Mouse (Mus musculus) cerebellum, postnatal 14 days (tissue): Measurements from ENCODE around the gene Srcap.
A peak's percentile ranks its signal among the peaks of the same experiment; 100 is the strongest.

Source experiments
- DNase-seq, 2 experiments: peaks; one replicate each; pipeline ENCODE4 v3.0.0; 2021; ENCODE audit warnings: mixed read lengths in 2 of 2

The Srcap gene

DNA sequence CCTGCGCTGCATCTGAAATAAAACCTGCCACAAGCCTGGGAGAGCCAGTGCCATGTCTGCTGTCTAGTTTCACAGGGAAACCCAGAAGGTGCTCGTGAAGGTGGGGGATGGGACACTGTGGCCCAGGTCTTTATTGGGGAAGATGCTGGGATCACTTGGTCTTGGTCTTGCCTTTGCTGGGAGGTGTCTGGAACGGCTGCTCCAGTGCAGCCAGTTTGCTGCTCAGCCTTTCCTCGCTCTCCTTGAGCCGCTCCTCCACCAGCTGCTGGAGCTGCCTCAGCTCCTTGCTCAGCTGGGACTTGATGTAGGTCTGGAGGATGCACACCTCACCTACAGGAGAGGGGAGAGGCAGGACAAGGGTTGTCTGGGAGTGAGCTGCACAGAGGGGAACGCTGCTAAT, 71.5 kb downstream of the Srcap start:
- DNase-seq: no peak

GRCm38 (mm10) chr7:127585031-127585430, 73.2 kb downstream of the Srcap start:
- no peak for DNase-seq

- no peak for DNase-seq
These were observed 74.4 kb downstream of the Srcap start for GRCm38 (mm10) chr7:127586149-127586548.

- DNase-seq: no peak
These were observed 75.4 kb downstream of the Srcap start for GRCm38 (mm10) chr7:127587196-127587595.

DNA sequence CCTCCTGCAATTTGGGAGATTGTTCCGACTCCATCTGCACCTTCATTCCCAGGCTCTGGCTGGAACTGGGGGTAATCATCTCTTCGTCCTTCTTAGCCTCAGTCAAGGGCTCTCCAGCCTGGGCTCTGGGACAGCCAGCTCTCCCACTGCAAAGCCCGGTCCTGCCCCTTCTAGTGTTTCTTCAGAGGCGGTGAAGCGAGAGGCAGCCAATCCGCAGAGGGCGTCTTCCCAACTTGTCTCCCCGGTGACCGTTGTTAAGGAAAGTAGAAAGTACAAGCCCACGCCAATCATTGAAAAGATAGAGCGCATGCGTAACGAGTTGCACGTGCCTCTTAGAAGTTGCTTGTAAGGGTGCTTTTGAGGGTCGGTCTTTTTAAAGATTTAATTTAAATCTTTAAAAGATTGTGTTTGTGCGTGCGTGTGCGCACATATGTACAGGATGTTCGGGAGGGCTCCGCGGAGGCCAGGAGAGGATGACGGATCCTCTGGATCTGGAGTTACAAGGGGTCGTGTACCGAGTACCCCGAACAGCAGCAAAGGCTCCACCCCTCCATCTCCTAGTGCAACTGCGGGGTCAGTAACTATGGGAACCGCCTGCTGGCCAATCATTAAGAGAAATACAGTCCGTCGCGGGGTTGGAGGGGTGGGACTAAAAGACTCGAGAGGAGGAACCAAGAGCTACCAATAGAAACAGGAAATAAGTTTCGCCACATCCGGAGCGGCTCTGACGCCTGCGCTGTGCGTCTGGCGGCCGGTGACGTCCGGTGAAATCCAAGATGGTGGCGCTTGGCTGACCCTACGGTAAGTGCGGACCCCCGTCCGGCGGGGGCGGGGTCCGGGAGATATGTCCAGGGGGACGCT, 76.5 kb downstream of the Srcap start, which contains the start of the genes Ccdc189 and Rnf40:
TSS of gene Ccdc189 (minus strand) at position 585 of the 861 bp plus-strand sequence.
TSS of gene Rnf40 (plus strand) at position 757 of the 861 bp plus-strand sequence.
- DNase-seq: peak; percentile 91

GRCm38 (mm10) chr7:127588901-127589300, 77.1 kb downstream of the Srcap start:
- DNase-seq: peak in 1 of 2 experiments; percentile 60

GRCm38 (mm10) chr7:127589637-127590036, 77.9 kb downstream of the Srcap start:
- no peak for DNase-seq

DNA sequence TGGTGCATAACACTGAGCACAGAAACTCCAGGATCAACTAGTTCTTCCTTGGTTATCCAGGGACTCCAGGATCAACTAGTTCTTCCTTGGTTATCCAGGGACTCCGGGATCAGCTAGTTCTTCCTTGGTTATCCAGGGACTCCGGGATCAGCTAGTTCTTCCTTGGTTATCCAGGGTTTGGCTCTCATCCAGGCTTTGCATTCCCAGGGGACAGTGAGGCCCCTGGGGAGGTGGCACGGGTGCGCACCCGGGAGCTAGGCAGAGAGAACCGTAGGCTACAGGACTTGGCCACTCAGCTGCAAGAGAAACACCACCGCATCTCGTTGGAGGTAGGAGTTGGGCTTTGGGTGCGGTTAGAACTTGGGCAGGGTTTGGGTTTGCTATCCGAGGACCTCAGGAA, 79.3 kb downstream of the Srcap start:
- peak in 1 of 2 experiments; percentile 32 for DNase-seq

GRCm38 (mm10) chr7:127592575-127592974, 80.8 kb downstream of the Srcap start:
- no peak for DNase-seq

- no peak for DNase-seq
These were observed 85.0 kb downstream of the Srcap start for GRCm38 (mm10) chr7:127596747-127597146.

- DNase-seq: no peak
These were observed 88.8 kb downstream of the Srcap start for GRCm38 (mm10) chr7:127600612-127601011.

DNA sequence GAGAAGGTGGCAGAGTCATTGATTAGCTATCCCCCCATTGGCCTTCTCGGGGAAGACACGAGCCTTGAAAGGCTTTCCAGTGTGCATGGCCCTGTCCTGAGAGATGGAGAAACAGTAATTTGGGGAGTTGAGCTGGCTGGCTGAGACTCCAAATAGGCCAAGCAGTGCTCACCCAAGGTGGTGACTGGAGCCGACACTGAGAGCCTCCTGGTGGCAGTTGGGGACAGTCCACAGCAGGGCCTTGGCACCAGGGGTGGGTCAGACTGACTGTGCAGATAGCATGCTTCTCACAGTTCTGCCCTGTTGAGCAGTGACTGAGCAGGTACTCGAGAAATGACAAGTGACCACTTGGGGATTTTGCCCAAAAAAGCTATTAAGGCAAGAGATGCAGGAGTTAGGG, 90.0 kb downstream of the Srcap start:
- DNase-seq: no peak

DNA sequence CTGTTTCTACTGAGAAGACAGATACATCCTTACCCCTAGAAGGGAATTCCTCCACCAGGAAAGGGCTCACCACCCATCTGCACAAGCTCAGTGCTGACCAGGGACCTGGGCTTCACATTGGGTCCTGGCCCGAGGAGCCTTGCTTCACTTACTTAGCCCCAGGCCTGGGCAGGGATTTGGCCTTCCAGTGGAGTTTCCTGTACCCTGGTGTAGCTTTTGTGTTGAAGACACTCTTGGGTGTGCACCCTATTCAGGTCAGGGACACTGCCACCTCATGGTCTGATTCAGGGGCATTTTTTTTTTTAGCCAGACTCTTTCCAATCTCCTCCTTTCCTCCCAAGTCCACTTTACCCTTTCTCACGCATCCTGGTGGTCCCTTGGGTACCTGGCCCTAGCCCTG, 91.1 kb downstream of the Srcap start:
- no peak for DNase-seq

- no peak for DNase-seq
These were observed 92.5 kb downstream of the Srcap start for GRCm38 (mm10) chr7:127604256-127604655.

GRCm38 (mm10) chr7:127607150-127607549, 95.4 kb downstream of the Srcap start:
- DNase-seq: no peak
